Mouse (Mus musculus) G1E (cell line): Measurements from ENCODE around the gene Serhl. TPM values are rescaled to one million over a fixed set of nuclear protein-coding genes. Genes with fewer than 3 reads are reported as not detected.

Source experiments
- ATAC-seq: 2 replicates; pipeline ENCODE4 v1.8.0; 2016; ENCODE audit warnings: mild to moderate bottlenecking; ENCODE audit not compliant: insufficient number of reproducible peaks, poor library complexity, low FRiP score, severe bottlenecking; ENCODE audit errors: extremely low read depth
- DNase-seq: peaks from one replicate; pipeline ENCODE4 v3.0.0; 2012; ENCODE audit warnings: low spot score
- H3K27me3 ChIP-seq: 2 replicates; pipeline ENCODE4 v1.6.1; 2012; ENCODE audit warnings: mild to moderate bottlenecking, low read length, inconsistent platforms; ENCODE audit not compliant: insufficient read depth
- H3K36me3 ChIP-seq: replicated peaks from 2 replicates; pipeline ENCODE3; 2012; ENCODE audit warnings: mild to moderate bottlenecking, inconsistent platforms
- H3K4me1 ChIP-seq: 2 replicates; pipeline ENCODE4 v1.6.1; 2012; ENCODE audit warnings: low read depth, low read length, inconsistent platforms, mixed read lengths; ENCODE audit not compliant: insufficient read depth
- H3K4me3 ChIP-seq: 2 replicates; pipeline ENCODE4 v1.5.1; 2012; ENCODE audit warnings: low read depth, mild to moderate bottlenecking, inconsistent platforms, low read length, moderate library complexity, mixed read lengths
- H3K9me3 ChIP-seq: replicated peaks from 2 replicates; pipeline ENCODE4 v1.6.1; 2012; ENCODE audit warnings: inconsistent platforms
- CTCF ChIP-seq: IDR thresholded peaks from 2 replicates; pipeline ENCODE4 v1.5.1; 2012; ENCODE audit warnings: low read depth, low read length, inconsistent platforms, mixed read lengths
- GATA1 ChIP-seq: IDR thresholded peaks from 2 replicates; pipeline ENCODE4 v1.6.1; 2012; ENCODE audit warnings: borderline replicate concordance, low read length, inconsistent platforms, mixed read lengths
- GATA2 ChIP-seq: IDR thresholded peaks from 2 replicates; pipeline ENCODE4 v1.6.1; 2012; ENCODE audit warnings: low read depth, low read length, inconsistent platforms, borderline replicate concordance
- POLR2AphosphoS5 ChIP-seq: IDR thresholded peaks from 2 replicates; pipeline ENCODE4 v1.6.1; 2012; ENCODE audit warnings: low read depth, low read length, inconsistent platforms; ENCODE audit not compliant: insufficient replicate concordance
- TAL1 ChIP-seq: conservative IDR thresholded peaks from 2 replicates; pipeline ENCODE4 v1.6.1; 2012; ENCODE audit warnings: low read depth, low read length, inconsistent platforms, mixed read lengths
- polyA plus RNA-seq: library from polyadenylated mRNA; stranded (reverse); fragments of >175 nt; gene quantifications from 2 replicates; pipeline ENCODE4 v1.2.3, GENCODE M21; 2012
- total RNA-seq, 2 experiments: library from RNA; stranded (forward) in 1 of 2; stranded (reverse) in 1 of 2; fragments of 200-1000 nt in 1 of 2; fragments of >200 nt in 1 of 2; fragmentation: Nextera tagmentation in 1 of 2; gene quantifications; 2 replicates each; pipeline ENCODE4 v1.2.3; 2014 to 2017

Gene Serhl
- total and polyA plus RNA-seq, 3 experiments, result 3.1 to 40.5 (median 29.5) TPM

DNA sequence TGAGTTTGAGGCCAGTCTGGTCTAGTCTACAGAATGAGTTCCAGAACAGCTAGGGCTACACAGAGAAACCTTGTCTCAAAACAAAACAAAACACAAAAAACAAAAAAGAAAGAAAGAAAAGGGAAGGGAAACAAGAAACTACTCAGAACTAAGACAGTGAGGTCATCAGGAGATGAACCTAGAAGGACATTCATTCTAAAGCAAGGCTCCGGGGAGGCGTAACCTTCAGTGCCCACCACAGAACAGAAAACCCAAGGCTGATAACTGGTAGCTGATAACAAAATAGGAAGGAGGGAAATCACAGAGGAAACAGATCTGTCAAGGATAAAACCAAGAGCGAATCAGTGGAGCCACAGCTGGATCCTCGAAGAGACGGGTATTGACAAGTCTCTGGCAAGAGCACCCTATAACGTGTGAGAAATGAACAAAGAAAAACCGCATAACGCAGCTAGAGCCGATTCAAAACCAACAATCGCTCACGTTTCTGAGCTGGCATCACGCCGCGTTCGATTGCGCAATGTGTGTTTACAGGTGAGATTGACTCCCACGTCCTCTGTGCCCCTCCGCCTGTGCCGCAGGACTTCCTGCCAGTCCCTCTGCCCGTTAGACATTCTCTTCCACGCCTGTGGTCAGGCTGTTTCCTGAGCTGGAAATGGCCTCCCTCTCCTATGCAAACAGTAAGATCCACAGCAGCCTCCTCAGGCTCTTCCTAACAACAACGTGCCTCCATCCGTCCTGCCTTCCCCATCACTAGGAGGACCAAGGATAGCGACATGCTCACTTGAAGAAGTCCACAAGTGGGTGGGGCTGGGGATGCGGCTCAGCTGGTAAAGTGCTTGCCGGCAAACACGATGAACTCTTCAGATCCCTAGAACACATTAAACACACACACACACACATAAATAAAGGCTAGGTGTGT is 13.4 kb upstream of the Serhl start:
- DNase-seq (no peak), ATAC-seq (no peak)
- Histone ChIP-seq H3K27me3 (peaks cover 21% of the 10 kb centered on the region), H3K4me3 (no peak overlapping the region), H3K4me1 (no peaks in the 10 kb centered on the region), H3K9me3 (no peaks in the 10 kb centered on the region), H3K36me3 (no peaks in the 10 kb centered on the region)
- no peak for TF ChIP-seq POLR2AphosphoS5
- TF ChIP-seq TAL1, result no peak
- no peak for TF ChIP-seq GATA2
- no peak for TF ChIP-seq CTCF
- TF ChIP-seq GATA1, result no peak

DNA sequence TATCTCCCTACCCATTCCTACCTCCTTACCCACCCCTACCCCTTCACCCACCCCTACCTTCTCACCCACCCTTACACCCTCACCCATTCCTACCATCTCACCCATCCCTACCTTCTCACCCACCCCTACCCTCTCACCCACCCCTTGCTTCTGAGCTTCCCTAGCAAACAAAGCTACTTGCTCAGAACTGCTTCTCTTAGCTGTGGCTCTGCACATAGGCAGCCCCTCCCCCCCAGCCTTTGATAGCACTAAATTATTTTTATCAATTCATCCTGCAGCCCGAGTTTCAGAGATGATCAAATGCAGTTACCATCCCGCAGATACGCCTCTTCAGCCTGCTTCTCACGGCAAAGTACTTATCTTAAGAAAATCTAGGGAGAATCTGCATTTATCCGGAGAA is 5.8 kb upstream of the Serhl start:
- no peak for ATAC-seq
- no peak for TF ChIP-seq CTCF
- Histone ChIP-seq H3K9me3 (no peaks in the 10 kb centered on the region), H3K27me3 (peaks cover 30% of the 10 kb centered on the region), H3K36me3 (no peaks in the 10 kb centered on the region), H3K4me1 (peaks cover 19% of the 10 kb centered on the region; the same call in 1 of the 2 replicates), H3K4me3 (no peak overlapping the region)
- no peak for DNase-seq

DNA sequence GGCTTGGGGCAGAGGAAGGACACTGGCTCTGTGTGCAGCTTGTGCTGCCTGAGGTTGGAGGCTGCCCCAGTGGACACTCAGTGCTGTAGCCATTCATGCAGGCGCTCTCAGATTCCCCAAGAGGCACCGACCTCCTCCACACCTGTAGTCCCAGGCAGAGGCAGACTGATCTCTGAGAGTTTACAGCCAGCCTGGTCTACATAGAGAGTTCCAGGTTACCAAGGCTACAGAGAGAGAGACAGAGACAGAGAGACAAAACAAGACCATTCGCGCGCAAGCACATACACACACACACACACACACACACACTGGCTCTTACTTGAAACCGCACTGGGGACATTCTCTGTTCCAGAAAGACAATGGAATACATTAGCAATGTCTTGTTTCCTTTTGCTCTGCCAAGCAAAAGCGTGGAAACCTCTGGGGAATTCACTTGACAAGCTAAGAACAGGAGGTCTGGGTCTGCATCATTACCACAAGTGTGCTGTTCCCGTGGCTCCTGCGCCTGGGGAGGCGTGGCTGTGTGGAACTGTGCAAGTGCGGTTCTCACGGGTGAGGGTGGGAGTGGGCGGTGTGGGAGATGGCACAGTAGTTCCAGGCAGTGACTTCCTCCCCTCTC is 5.2 kb upstream of the Serhl start:
- TF ChIP-seq GATA2 (no peak), POLR2AphosphoS5 (no peak), GATA1 (no peak), TAL1 (no peak), CTCF (no peak)
- Histone ChIP-seq H3K36me3 (no peaks in the 10 kb centered on the region), H3K9me3 (no peaks in the 10 kb centered on the region), H3K27me3 (peaks cover 30% of the 10 kb centered on the region), H3K4me1 (peaks cover 19% of the 10 kb centered on the region; the same call in 1 of the 2 replicates), H3K4me3 (no peak overlapping the region)
- no peak for DNase-seq
- ATAC-seq, result no peak

- no peak for TF ChIP-seq TAL1
- no peak for TF ChIP-seq GATA2
- no peak for TF ChIP-seq POLR2AphosphoS5
- peak; percentile 66 for TF ChIP-seq CTCF
- TF ChIP-seq GATA1, result no peak
- peak; percentile 67 for DNase-seq
- peaks cover 24% of the 10 kb centered on the region for H3K4me1 ChIP-seq
Measured at GRCm38 (mm10) chr15:83085901-83086300, 3.4 kb upstream of the Serhl start.

DNA sequence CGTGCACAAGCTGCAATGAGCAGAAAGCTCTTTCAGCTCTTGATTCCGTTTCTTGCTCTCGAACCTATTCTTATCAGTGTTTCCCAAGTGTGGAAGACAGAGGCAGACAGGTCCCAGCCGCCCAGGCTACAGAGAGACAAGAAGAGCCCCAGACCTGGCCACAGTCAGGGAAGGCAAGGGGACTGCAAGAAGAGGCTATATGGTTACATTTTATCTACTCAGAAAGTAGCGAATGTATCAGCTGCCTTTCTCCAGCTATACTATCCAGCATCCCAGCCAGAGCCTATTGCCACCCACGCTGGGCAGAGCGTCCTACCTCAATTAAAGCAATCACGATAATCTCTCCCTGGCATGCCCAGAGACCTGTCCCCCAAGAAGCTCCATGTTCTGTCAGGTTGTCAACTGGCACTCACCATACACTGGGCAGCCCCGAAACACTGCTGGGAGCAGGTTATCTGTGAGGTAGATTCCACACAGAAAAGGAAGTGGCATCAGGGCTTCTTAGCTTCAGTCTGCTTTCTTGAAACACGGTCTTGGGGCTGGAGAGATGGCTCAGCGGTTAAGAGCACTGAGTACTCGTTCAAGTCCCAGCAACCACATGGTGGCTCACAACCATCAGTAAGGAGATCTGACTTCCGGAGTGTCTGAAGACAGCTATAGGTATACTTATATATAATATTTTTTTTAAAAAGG is 2.5 kb upstream of the Serhl start:
- no peaks in the 10 kb centered on the region for H3K9me3 ChIP-seq

More at GRCm38 (mm10) chr15:83085901-83086300, 3.4 kb upstream of the Serhl start:
- Histone ChIP-seq H3K36me3 (no peaks in the 10 kb centered on the region), H3K4me3 (no peak overlapping the region), H3K27me3 (peaks cover 37% of the 10 kb centered on the region), H3K9me3 (no peaks in the 10 kb centered on the region)
- ATAC-seq, result no peak; the same call in 1 of the 2 replicates

DNA sequence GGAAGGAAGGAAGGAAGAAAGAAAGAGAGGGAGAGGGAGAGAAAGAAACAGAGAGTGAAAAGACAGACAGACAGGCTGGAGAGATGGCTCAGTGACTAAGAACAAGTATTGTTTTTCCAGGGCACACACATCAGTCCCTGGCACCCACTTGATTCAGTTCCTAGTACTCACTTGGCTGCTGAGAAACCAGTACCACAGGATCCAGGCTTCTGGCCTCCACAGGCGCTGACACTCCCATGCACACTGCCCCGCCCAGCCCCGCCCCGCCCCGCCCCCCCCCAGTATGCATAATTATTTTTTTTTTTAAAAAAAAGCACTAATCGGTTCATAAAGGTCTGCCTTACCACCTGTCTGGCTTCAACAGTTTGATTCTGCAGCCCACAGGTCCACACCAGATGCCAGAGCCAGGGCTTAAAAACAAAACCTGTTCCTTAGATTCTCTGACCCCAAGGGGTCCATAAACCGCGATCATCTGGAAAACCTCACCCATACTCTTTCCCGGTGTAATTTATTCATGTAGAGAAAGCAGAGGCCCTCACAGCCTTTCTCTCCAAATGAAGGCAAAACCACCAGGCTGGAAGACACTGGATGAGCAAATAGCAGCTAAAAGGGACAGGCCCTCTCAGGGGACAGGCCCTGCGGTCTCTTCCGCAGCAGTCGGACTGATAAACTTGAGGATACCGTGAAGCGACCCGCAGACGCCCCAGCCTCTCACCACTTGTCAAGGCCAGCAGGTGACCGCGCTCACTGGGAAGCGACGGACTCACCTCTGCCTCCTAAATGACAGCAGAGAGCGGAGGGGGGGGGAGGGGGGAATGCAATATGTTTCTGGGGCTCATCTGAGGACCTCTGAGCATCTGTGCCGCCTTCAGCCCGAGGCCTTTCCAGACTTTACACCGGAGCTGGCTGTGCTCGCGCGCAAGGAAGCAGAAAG is 544 bp upstream of the Serhl start:
- DNase-seq, result no peak

More for the DNA sequence above, 2.5 kb upstream of the Serhl start:
- no peak overlapping the region for H3K4me3 ChIP-seq
- no peak for ATAC-seq
- no peaks in the 10 kb centered on the region for H3K36me3 ChIP-seq
- peaks cover 34% of the 10 kb centered on the region for H3K27me3 ChIP-seq
- peaks cover 27% of the 10 kb centered on the region for H3K4me1 ChIP-seq
- DNase-seq, result no peak
- no peak for TF ChIP-seq TAL1
- no peak for TF ChIP-seq GATA1
- TF ChIP-seq POLR2AphosphoS5, result no peak
- no peak for TF ChIP-seq GATA2
- no peak for TF ChIP-seq CTCF

More for the DNA sequence above, 544 bp upstream of the Serhl start:
- peaks cover 24% of the 10 kb centered on the region for H3K27me3 ChIP-seq
- no peaks in the 10 kb centered on the region for H3K36me3 ChIP-seq
- no peaks in the 10 kb centered on the region for H3K9me3 ChIP-seq
- no peak for ATAC-seq
- H3K4me3 ChIP-seq, result no peak overlapping the region
- peaks cover 25% of the 10 kb centered on the region for H3K4me1 ChIP-seq
- TF ChIP-seq GATA2 (no peak), POLR2AphosphoS5 (no peak), TAL1 (no peak), GATA1 (no peak)
